Mouse (Mus musculus) 3134 (cell line): ENCODE results near the gene Btnl4.
"Not testable (repeated sequence)": the region's sequence is repeated elsewhere in the genome, so short reads cannot be mapped to it uniquely, and the experiment has no call there.

Source experiments
- DNase-seq: peaks from one replicate; pipeline ENCODE4 v3.0.0-alpha.2; 2011; ENCODE audit warnings: low spot score; ENCODE audit not compliant: insufficient read length; ENCODE audit errors: extremely low read depth

The Btnl4 gene

GRCm38 (mm10) chr17:34477238-34478013, at the start of gene Btnl4:
Gene Btnl4 (minus strand): TSS chr17:34477318.
- DNase-seq: not testable (repeated sequence)

GRCm38 (mm10) chr17:34519001-34519400, 41.9 kb upstream of the Btnl4 start:
- DNase-seq: no peak

- not testable (repeated sequence) for DNase-seq
Measured at GRCm38 (mm10) chr17:34518571-34518970, 41.5 kb upstream of the Btnl4 start.

- DNase-seq: no peak
Measured at GRCm38 (mm10) chr17:34517795-34518194, 40.7 kb upstream of the Btnl4 start.

- DNase-seq: no peak
Measured at GRCm38 (mm10) chr17:34517252-34517651, 40.1 kb upstream of the Btnl4 start, which contains the start of gene Btnl6. Gene Btnl6 (minus strand): TSS chr17:34517352.

- DNase-seq: no peak
Measured at GRCm38 (mm10) chr17:34516514-34516913, 39.4 kb upstream of the Btnl4 start.

GRCm38 (mm10) chr17:34511723-34512122, 34.6 kb upstream of the Btnl4 start:
- not testable (repeated sequence) for DNase-seq

GRCm38 (mm10) chr17:34507591-34507990, 30.5 kb upstream of the Btnl4 start:
- DNase-seq: no peak

- DNase-seq: not testable (repeated sequence)
Measured at GRCm38 (mm10) chr17:34497726-34498125, 20.6 kb upstream of the Btnl4 start.

GRCm38 (mm10) chr17:34497319-34497718, 20.2 kb upstream of the Btnl4 start:
- not testable (repeated sequence) for DNase-seq

- DNase-seq: no peak
Measured at GRCm38 (mm10) chr17:34496539-34496938, 19.4 kb upstream of the Btnl4 start.

GRCm38 (mm10) chr17:34495156-34495555, 18.0 kb upstream of the Btnl4 start:
- not testable (repeated sequence) for DNase-seq

GRCm38 (mm10) chr17:34492796-34493195, 15.7 kb upstream of the Btnl4 start:
- DNase-seq: no peak

- DNase-seq: no peak
Measured at GRCm38 (mm10) chr17:34476427-34476826, 691 bp downstream of the Btnl4 start.

GRCm38 (mm10) chr17:34475060-34475459, 2.1 kb downstream of the Btnl4 start:
- DNase-seq: no peak

- no peak for DNase-seq
Measured at GRCm38 (mm10) chr17:34470491-34470890, 6.6 kb downstream of the Btnl4 start.

- not testable (repeated sequence) for DNase-seq
Measured at GRCm38 (mm10) chr17:34465906-34466305, 11.2 kb downstream of the Btnl4 start.

- no peak for DNase-seq
Measured at GRCm38 (mm10) chr17:34459255-34459654, 17.9 kb downstream of the Btnl4 start.

- DNase-seq: no peak
Measured at GRCm38 (mm10) chr17:34457668-34458067, 19.4 kb downstream of the Btnl4 start.

GRCm38 (mm10) chr17:34448473-34449041, 28.6 kb downstream of the Btnl4 start:
- no peak for DNase-seq

- no peak for DNase-seq
Measured at GRCm38 (mm10) chr17:34441990-34442389, 35.1 kb downstream of the Btnl4 start.

- no peak for DNase-seq
Measured at GRCm38 (mm10) chr17:34439795-34440194, 37.3 kb downstream of the Btnl4 start.
